Mouse (Mus musculus): Measurements from ENCODE around the gene Taok1.

DNA sequence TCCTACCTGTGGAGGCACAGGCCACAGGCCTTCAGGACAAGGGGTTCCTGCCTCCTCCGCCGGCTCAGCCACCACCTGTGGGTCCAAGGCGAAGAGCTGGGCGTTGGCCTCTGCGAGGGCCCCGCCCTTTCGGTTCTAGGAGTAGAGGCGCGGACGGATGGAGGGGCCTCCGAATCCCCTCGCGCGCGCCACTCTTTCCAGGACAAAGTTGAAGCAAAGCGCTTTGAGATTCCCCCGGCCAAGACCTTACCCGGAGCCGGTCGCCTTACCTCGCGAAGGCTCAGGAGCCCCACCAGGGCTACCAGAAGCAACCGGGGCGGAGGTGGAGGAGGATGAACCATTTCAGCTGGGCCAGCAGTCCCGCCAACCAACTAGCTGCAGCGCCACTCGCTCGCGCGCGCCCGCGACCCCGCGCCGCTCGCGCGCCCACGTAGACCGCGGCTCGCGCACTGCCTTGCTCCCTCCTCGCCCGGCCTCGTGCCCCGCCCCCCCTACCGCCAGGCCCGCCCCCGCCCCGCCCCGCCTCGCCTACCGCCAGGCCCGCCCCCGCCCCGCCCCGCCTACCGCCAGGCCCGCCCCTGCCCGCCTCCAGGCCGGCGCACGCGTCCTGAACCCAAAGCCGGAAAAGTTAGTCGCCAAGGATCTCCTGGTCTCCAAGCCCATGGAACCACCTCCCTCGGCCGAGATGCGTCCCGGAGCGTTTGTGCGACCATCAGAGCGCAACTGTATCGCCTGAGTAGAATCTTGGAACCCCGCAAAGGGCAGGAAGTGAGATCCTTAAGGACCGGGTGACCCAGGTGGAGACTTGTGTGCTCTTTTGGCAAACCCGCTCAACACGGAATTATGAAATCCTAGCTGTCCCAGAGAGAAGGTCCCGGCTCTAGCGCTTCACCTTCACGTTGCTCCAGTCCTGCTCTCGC, 94.5 kb downstream of the Taok1 start:
- TF ChIP-seq POLR2A (IDR thresholded peaks at IDR 0.05; ENCODE audit: low read depth, low read length): peak; percentile 67
- TF ChIP-seq CTCF (conservative IDR thresholded peaks at IDR 0.05; ENCODE audit: insufficient read depth, insufficient read length, low read depth, low read length): no peak
